Mouse (Mus musculus): ENCODE results near the gene Tmtc2. TPM values are rescaled to one million over a fixed set of nuclear protein-coding genes. Genes with fewer than 3 reads are reported as not detected.
A peak's percentile ranks its signal among the peaks of the same experiment; 100 is the strongest.

Tmtc2 gene
- total RNA-seq (2021): 1 to 10 TPM; 3.3 to 7.4 TPM
- 0.31 and 0.85 TPM in 2 replicates for polyA plus RNA-seq (2012; rRNA removed)
- long read RNA-seq, full-length matches to known transcripts: 1 of 1 reads
- long read RNA-seq, partial matches to known transcripts: 0 of 1 reads
- long read RNA-seq, other reads (novel, unspliced or antisense): 0 of 1 reads

GRCm38 (mm10) chr10:105573908-105574694 is at the start of gene Tmtc2:
TSS of gene Tmtc2 (minus strand) at chr10:105574451.
- peak; percentile 95 for DNase-seq

- DNase-seq: no peak
Observed at GRCm38 (mm10) chr10:105612117-105612516, 37.9 kb upstream of the Tmtc2 start.

- DNase-seq: no peak
Observed at GRCm38 (mm10) chr10:105598826-105599225, 24.6 kb upstream of the Tmtc2 start.

- no peak for DNase-seq
Observed at GRCm38 (mm10) chr10:105597226-105597625, 23.0 kb upstream of the Tmtc2 start.

- no peak for DNase-seq
Observed at GRCm38 (mm10) chr10:105595480-105596102, 21.3 kb upstream of the Tmtc2 start.

- no peak for DNase-seq
Observed at GRCm38 (mm10) chr10:105588141-105588540, 13.9 kb upstream of the Tmtc2 start.

- DNase-seq: no peak
Observed at GRCm38 (mm10) chr10:105579318-105579717, 5.1 kb upstream of the Tmtc2 start.

- DNase-seq: no peak
Observed at GRCm38 (mm10) chr10:105578291-105578845, 4.1 kb upstream of the Tmtc2 start.

GRCm38 (mm10) chr10:105574695-105575660 is 727 bp upstream of the Tmtc2 start:
- DNase-seq: peak; percentile 95

GRCm38 (mm10) chr10:105573306-105573907 is 844 bp downstream of the Tmtc2 start:
- DNase-seq: peak; percentile 37

- peak; percentile 20 for DNase-seq
Observed at GRCm38 (mm10) chr10:105572829-105573228, 1.4 kb downstream of the Tmtc2 start.

- no peak for DNase-seq
Observed at GRCm38 (mm10) chr10:105572301-105572700, 1.9 kb downstream of the Tmtc2 start.

- peak; percentile 23 for DNase-seq
Observed at GRCm38 (mm10) chr10:105571831-105572230, 2.4 kb downstream of the Tmtc2 start.

GRCm38 (mm10) chr10:105571019-105571418 is 3.2 kb downstream of the Tmtc2 start:
- no peak for DNase-seq

- no peak for DNase-seq
Observed at GRCm38 (mm10) chr10:105569573-105569972, 4.7 kb downstream of the Tmtc2 start.

- DNase-seq: no peak
Observed at GRCm38 (mm10) chr10:105567825-105568531, 6.3 kb downstream of the Tmtc2 start.

GRCm38 (mm10) chr10:105561548-105561947 is 12.7 kb downstream of the Tmtc2 start:
- DNase-seq: no peak

- no peak for DNase-seq
Observed at GRCm38 (mm10) chr10:105557581-105557980, 16.7 kb downstream of the Tmtc2 start.

GRCm38 (mm10) chr10:105556890-105557572 is 17.2 kb downstream of the Tmtc2 start:
- DNase-seq: no peak

GRCm38 (mm10) chr10:105554153-105554552 is 20.1 kb downstream of the Tmtc2 start:
- DNase-seq: no peak
